Mouse (Mus musculus): ENCODE results near the gene Gm8909.
A peak's percentile ranks its signal among the peaks of the same experiment; 100 is the strongest.
"Not testable (repeated sequence)": the region's sequence is repeated elsewhere in the genome, so short reads cannot be mapped to it uniquely, and the experiment has no call there.

The Gm8909 gene

GRCm38 (mm10) chr17:36168039-36168652 lies at the start of gene Gm8909:
Gene Gm8909, minus strand, starts transcription at chr17:36168537.
- DNase-seq (ENCODE audit: low read depth, low spot score), result no peak

- no peak for DNase-seq (ENCODE audit: low read depth, low spot score)
Measured at GRCm38 (mm10) chr17:36215586-36215985, 47.2 kb upstream of the Gm8909 start.

GRCm38 (mm10) chr17:36206846-36207245 lies 38.5 kb upstream of the Gm8909 start:
- no peak for DNase-seq (ENCODE audit: low read depth, low spot score)

GRCm38 (mm10) chr17:36205862-36206261 lies 37.5 kb upstream of the Gm8909 start:
- peak; percentile 3 for DNase-seq (ENCODE audit: low read depth, low spot score)

- DNase-seq (ENCODE audit: low read depth, low spot score), result no peak
Measured at GRCm38 (mm10) chr17:36205456-36205855, 37.1 kb upstream of the Gm8909 start.

- no peak for DNase-seq (ENCODE audit: low read depth, low spot score)
Measured at GRCm38 (mm10) chr17:36201851-36202250, 33.5 kb upstream of the Gm8909 start.

GRCm38 (mm10) chr17:36198317-36198716 lies 30.0 kb upstream of the Gm8909 start:
- no peak for DNase-seq (ENCODE audit: low read depth, low spot score)

GRCm38 (mm10) chr17:36194471-36194870 lies 26.1 kb upstream of the Gm8909 start:
- no peak for DNase-seq (ENCODE audit: low read depth, low spot score)

GRCm38 (mm10) chr17:36193546-36194141 lies 25.3 kb upstream of the Gm8909 start:
- peak; percentile 88 for DNase-seq (ENCODE audit: low read depth, low spot score)

GRCm38 (mm10) chr17:36192371-36192770 lies 24.0 kb upstream of the Gm8909 start:
- DNase-seq (ENCODE audit: low read depth, low spot score), result no peak

- no peak for DNase-seq (ENCODE audit: low read depth, low spot score)
Measured at GRCm38 (mm10) chr17:36190169-36190507, 21.8 kb upstream of the Gm8909 start, which contains the start of gene H2-T3. Gene H2-T3, minus strand, starts transcription at chr17:36190287.

GRCm38 (mm10) chr17:36189491-36190168 lies 21.3 kb upstream of the Gm8909 start:
- DNase-seq (ENCODE audit: low read depth, low spot score), result no peak

GRCm38 (mm10) chr17:36187540-36187939 lies 19.2 kb upstream of the Gm8909 start:
- DNase-seq (ENCODE audit: low read depth, low spot score), result no peak

- DNase-seq (ENCODE audit: low read depth, low spot score), result no peak
Measured at GRCm38 (mm10) chr17:36182212-36182611, 13.9 kb upstream of the Gm8909 start.

GRCm38 (mm10) chr17:36179446-36179845 lies 11.1 kb upstream of the Gm8909 start:
- DNase-seq (ENCODE audit: low read depth, low spot score), result not testable (repeated sequence)

- peak; percentile 3 for DNase-seq (ENCODE audit: low read depth, low spot score)
Measured at GRCm38 (mm10) chr17:36178938-36179337, 10.6 kb upstream of the Gm8909 start.

GRCm38 (mm10) chr17:36176132-36176531 lies 7.8 kb upstream of the Gm8909 start:
- DNase-seq (ENCODE audit: low read depth, low spot score), result not testable (repeated sequence)

- DNase-seq (ENCODE audit: low read depth, low spot score), result no peak
Measured at GRCm38 (mm10) chr17:36170287-36170814, 2.0 kb upstream of the Gm8909 start.

- no peak for DNase-seq (ENCODE audit: low read depth, low spot score)
Measured at GRCm38 (mm10) chr17:36169753-36170152, 1.4 kb upstream of the Gm8909 start.

- DNase-seq (ENCODE audit: low read depth, low spot score), result not testable (repeated sequence)
Measured at GRCm38 (mm10) chr17:36169094-36169493, 757 bp upstream of the Gm8909 start.

- DNase-seq (ENCODE audit: low read depth, low spot score), result no peak
Measured at GRCm38 (mm10) chr17:36167306-36168038, 865 bp downstream of the Gm8909 start.

GRCm38 (mm10) chr17:36166901-36167300 lies 1.4 kb downstream of the Gm8909 start:
- DNase-seq (ENCODE audit: low read depth, low spot score), result not testable (repeated sequence)
